ENCODE assay signal across 17 mouse cellular contexts in genomic region chr10:96624406-96624805, GRCm38 (mm10). TPM values are rescaled to one million over a fixed set of nuclear protein-coding genes. Genes with fewer than 3 reads are reported as not detected.
DNase-seq lines count a peak whose midpoint lies in the region; ATAC-seq and TF ChIP-seq lines count a peak whose summit lies in the region.
"Had no signal": no experiment of that assay in that cellular context is flagged by ENCODE, and none has a peak within 500 bp of the region (broad histone marks: within the 10 kb centered on the region; RNA-seq: fewer than 3 reads in every experiment).

No protein-coding gene starts in this region.

- no peak overlapping the region for H3K27ac ChIP-seq in heart, embryonic 13.5 days (replicated peaks)
- no peak overlapping the region for H3K27ac ChIP-seq in testis, adult 2 months (ENCODE audit: control insufficient read depth, insufficient read depth, low read depth, low read length)
- H3K27ac ChIP-seq in midbrain, embryonic 14.5 days (replicated peaks; ENCODE audit: low read depth, low read length): no peak overlapping the region
- peak overlapping the region; percentile 27 for H3K27ac ChIP-seq in small intestine, adult 2 months (ENCODE audit: insufficient read depth, low read depth, low read length)
- H3K27ac ChIP-seq: embryonic facial prominence, embryonic 12.5 days had no signal

- H3K27me3 ChIP-seq in heart, embryonic 13.5 days (replicated peaks): no peaks in the 10 kb centered on the region
- H3K27me3 ChIP-seq in testis, adult 2 months (ENCODE audit: control insufficient read depth, insufficient read depth, low read length): no peaks in the 10 kb centered on the region
- no peaks in the 10 kb centered on the region for H3K27me3 ChIP-seq in midbrain, embryonic 14.5 days (ENCODE audit: control insufficient read depth, insufficient read depth, low read length)
- no peaks in the 10 kb centered on the region for H3K27me3 ChIP-seq in small intestine, adult 2 months (ENCODE audit: control insufficient read depth, insufficient read depth, low read length)
- H3K27me3 ChIP-seq: embryonic facial prominence, embryonic 12.5 days had no signal

- TF ChIP-seq CTCF in testis, adult 2 months (IDR thresholded peaks at IDR 0.05; ENCODE audit: control insufficient read depth, insufficient read depth, insufficient replicate concordance, low read depth, low read length): no peak
- no peak for TF ChIP-seq CTCF in small intestine, adult 2 months (IDR thresholded peaks at IDR 0.05; ENCODE audit: extremely low read depth, insufficient read length, insufficient replicate concordance, low read depth, low read length)

- H3K4me1 ChIP-seq in heart, embryonic 13.5 days: peaks cover 66% of the 10 kb centered on the region
- no peaks in the 10 kb centered on the region; the same call in 1 of the 2 replicates for H3K4me1 ChIP-seq in testis, adult 2 months (ENCODE audit: control insufficient read depth, insufficient read depth, low read length)
- peaks cover 45% of the 10 kb centered on the region for H3K4me1 ChIP-seq in midbrain, embryonic 14.5 days (ENCODE audit: control insufficient read depth, insufficient read depth, low read length)
- peaks cover 31% of the 10 kb centered on the region for H3K4me1 ChIP-seq in small intestine, adult 2 months (ENCODE audit: control insufficient read depth, insufficient read depth, insufficient read length, low read length)

- no peaks in the 10 kb centered on the region for H3K9me3 ChIP-seq in heart, embryonic 13.5 days
- H3K9me3 ChIP-seq in midbrain, embryonic 14.5 days (ENCODE audit: control insufficient read depth, low read length): no peaks in the 10 kb centered on the region
- H3K9me3 ChIP-seq: embryonic facial prominence, embryonic 12.5 days had no signal

- WGBS in heart, embryonic 13.5 days: 79% methylated on average over 2 of the region's 2 CpGs
- 94% methylated on average over 2 of the region's 2 CpGs for WGBS in midbrain, embryonic 14.5 days
- 33% methylated on average over 2 of the region's 2 CpGs for WGBS in small intestine, adult 2 months

- H3K36me3 ChIP-seq in heart, embryonic 13.5 days: peaks cover 69% of the 10 kb centered on the region
- H3K36me3 ChIP-seq in testis, adult 2 months (ENCODE audit: control insufficient read depth, insufficient read depth, low read length): no peaks in the 10 kb centered on the region; the same call in 1 of the 2 replicates
- peaks cover 41% of the 10 kb centered on the region for H3K36me3 ChIP-seq in midbrain, embryonic 14.5 days (ENCODE audit: control insufficient read depth, insufficient read depth, low read length)
- peaks cover 37% of the 10 kb centered on the region for H3K36me3 ChIP-seq in small intestine, adult 2 months (ENCODE audit: control insufficient read depth, insufficient read depth, low read length)

- no peak for ATAC-seq in heart, embryonic 13.5 days (ENCODE audit: extremely low read depth, insufficient number of reproducible peaks, low FRiP score, low TSS enrichment)
- ATAC-seq in midbrain, embryonic 14.5 days (ENCODE audit: low FRiP score, low TSS enrichment): no peak
- no peak for ATAC-seq in megakaryocyte progenitor cell, adult 5-6 weeks (replicated peaks; ENCODE audit: poor library complexity)

- intact Hi-C loops in heart, postnatal 36 days (cut with DNase I): loop anchor here (5.0 kb wide), 2 partner anchors 367 to 688 kb away; no protein-coding TSS in a partner anchor

- no peak for DNase-seq in heart, postnatal 36 days
- DNase-seq in testis, postnatal 10 days (ENCODE audit: low spot score): no peak
- no peak for DNase-seq in midbrain, embryonic 14.5 days
- no peak for DNase-seq in layer of hippocampus, postnatal 25 days (ENCODE audit: extremely low spot score in 1 of 2, low spot score in 1 of 2)
- DNase-seq: cerebellum, postnatal 10 days; heart, adult 11 months; heart, postnatal 14 days; kidney, adult 9 months; left cerebral cortex, postnatal 4 days; lung, embryonic 14.5 days; spleen, adult 18-20 months; thymus, adult 18-20 months had no signal

- H3K9ac ChIP-seq in heart, embryonic 13.5 days: no peak overlapping the region
- H3K9ac ChIP-seq in midbrain, embryonic 14.5 days (replicated peaks; ENCODE audit: low read length): no peak overlapping the region
- H3K9ac ChIP-seq: embryonic facial prominence, embryonic 12.5 days; lung, embryonic 14.5 days had no signal

- TF ChIP-seq POLR2A in testis, adult 2 months (IDR thresholded peaks at IDR 0.05; ENCODE audit: control insufficient read depth, low read depth, low read length): no peak
- no peak for TF ChIP-seq POLR2A in small intestine, adult 2 months (IDR thresholded peaks at IDR 0.05; ENCODE audit: low read depth, low read length)

- H3K4me3 ChIP-seq in heart, embryonic 13.5 days: no peak overlapping the region
- peak overlapping the region; percentile 11; the same call in 1 of the 2 replicates for H3K4me3 ChIP-seq in testis, adult 2 months (ENCODE audit: control insufficient read depth, low read depth, low read length)
- H3K4me3 ChIP-seq in midbrain, embryonic 14.5 days (replicated peaks; ENCODE audit: low read depth, low read length): 0 out of 2 replicates have a peak overlapping the region, but pooled peaks have one; percentile 98
- H3K4me3 ChIP-seq in small intestine, adult 2 months (ENCODE audit: low read depth, low read length): no peak overlapping the region
- H3K4me3 ChIP-seq: embryonic facial prominence, embryonic 12.5 days had no signal

- H3K4me2 ChIP-seq in heart, embryonic 13.5 days: peak overlapping the region; percentile 2; the same call in 1 of the 2 replicates
- peak overlapping the region; percentile 95 for H3K4me2 ChIP-seq in midbrain, embryonic 14.5 days (ENCODE audit: low read length)
- H3K4me2 ChIP-seq: embryonic facial prominence, embryonic 12.5 days; lung, embryonic 14.5 days had no signal

RNA-seq across cellular contexts. Expression of gene Btg1, which starts 7.6 kb away (rescaled TPM):
- 46.0 and 50.7 TPM in 2 replicates for polyA plus RNA-seq in heart, embryonic 13.5 days (2015; fragmentation: Nextera tagmentation; extraction: Ambion mirVana)
- total RNA-seq in heart, postnatal 36 days (2021): 10 to 100 TPM; 45.9 to 54.3 TPM
- polyA plus RNA-seq in testis, adult 2 months (2012; rRNA removed): 130 and 136 TPM in 2 replicates
- 66.7 and 70.7 TPM in 2 replicates for polyA plus RNA-seq in midbrain, embryonic 14.5 days (2014; fragmentation: Nextera tagmentation; extraction: Ambion mirVana)
- polyA plus RNA-seq in small intestine, adult 2 months (2012; rRNA removed): 8.3 and 32.7 TPM in 2 replicates
- 35.2 and 37.5 TPM in 2 replicates for total RNA-seq in megakaryocyte progenitor cell, adult 5-6 weeks (2015)
- total RNA-seq in megakaryocyte progenitor cell, adult 5-6 weeks (2017): 31.5 and 34.6 TPM in 2 replicates
- 10 to 100 TPM; 40.7 to 49.1 TPM for total RNA-seq in layer of hippocampus, postnatal 25 days (2021)

Comparison
In these comparisons a context has a peak if more than half of its experiments do, and no peak if none do; other contexts are left out.
1. H3K4me3 ChIP-seq: peak in testis, adult 2 months (single experiment) and midbrain, embryonic 14.5 days (single experiment); none in heart, embryonic 13.5 days (single experiment) and small intestine, adult 2 months (single experiment).